Mouse (Mus musculus) mouse embryonic stem cell (cell line): ENCODE results near the gene Hjurp.

Experiments used
- in situ Hi-C, 2 experiments: fragments of 300-500 bp; cut with MboI; formaldehyde crosslinking; loops; 1 replicate in 1 of 2; 3 replicates in 1 of 2; pipeline ENCODE4 v1.14.3; 2019 to 2020; ENCODE audit warnings: low sequenced_read_pairs in 2 of 2, low pct_unique_long_range_greater_than_20kb in 1 of 2, mixed read lengths in 1 of 2; ENCODE audit not compliant: unreplicated experiment in 1 of 2

Gene Hjurp

GRCm38 (mm10) chr1:88268070-88268469 is 9.4 kb downstream of the Hjurp start:
- in situ Hi-C loops = no loop called here

- in situ Hi-C loops = no loop called here
These were observed 9.9 kb downstream of the Hjurp start for GRCm38 (mm10) chr1:88267489-88267888.

GRCm38 (mm10) chr1:88266123-88266522 is 11.3 kb downstream of the Hjurp start:
- in situ Hi-C loops = no loop called here

GRCm38 (mm10) chr1:88264869-88265240 is 12.6 kb downstream of the Hjurp start:
- in situ Hi-C loops = no loop called here

- in situ Hi-C loops = no loop called here
These were observed 13.1 kb downstream of the Hjurp start for GRCm38 (mm10) chr1:88264237-88264868.

- in situ Hi-C loops = no loop called here
These were observed 13.7 kb downstream of the Hjurp start for GRCm38 (mm10) chr1:88263778-88264177.

- in situ Hi-C loops = no loop called here
These were observed 14.5 kb downstream of the Hjurp start for GRCm38 (mm10) chr1:88262961-88263360.

GRCm38 (mm10) chr1:88262255-88262654 is 15.2 kb downstream of the Hjurp start:
- in situ Hi-C loops = no loop called here

GRCm38 (mm10) chr1:88261706-88262105 is 15.7 kb downstream of the Hjurp start:
- in situ Hi-C loops = no loop called here

- in situ Hi-C loops = no loop called here
These were observed 16.6 kb downstream of the Hjurp start for GRCm38 (mm10) chr1:88260604-88261377.

GRCm38 (mm10) chr1:88260114-88260513 is 17.3 kb downstream of the Hjurp start:
- in situ Hi-C loops = no loop called here

GRCm38 (mm10) chr1:88259643-88260024 is 17.8 kb downstream of the Hjurp start:
- in situ Hi-C loops = no loop called here

- in situ Hi-C loops = no loop called here
These were observed 18.4 kb downstream of the Hjurp start for GRCm38 (mm10) chr1:88258881-88259642.

- in situ Hi-C loops = no loop called here
These were observed 19.1 kb downstream of the Hjurp start for GRCm38 (mm10) chr1:88258361-88258760.

- in situ Hi-C loops = no loop called here
These were observed 19.8 kb downstream of the Hjurp start for GRCm38 (mm10) chr1:88257681-88258080.

- in situ Hi-C loops = no loop called here
These were observed 20.4 kb downstream of the Hjurp start for GRCm38 (mm10) chr1:88256886-88257663.

GRCm38 (mm10) chr1:88255989-88256754 is 21.3 kb downstream of the Hjurp start:
- in situ Hi-C loops = no loop called here

GRCm38 (mm10) chr1:88255466-88255857 is 22.0 kb downstream of the Hjurp start:
- in situ Hi-C loops = no loop called here
